Mouse (Mus musculus) left cerebral cortex, postnatal 25 days (tissue): ENCODE measurements around the gene Umad1. TPM values are rescaled to one million over a fixed set of nuclear protein-coding genes. Genes with fewer than 3 reads are reported as not detected.
"Not testable (repeated sequence)": the region's sequence is repeated elsewhere in the genome, so short reads cannot be mapped to it uniquely, and the experiment has no call there.

Source experiments
- DNase-seq, 2 experiments: peaks; one replicate each; pipeline ENCODE4 v3.0.0; 2022; ENCODE audit warnings: low spot score in 2 of 2, mixed read lengths in 1 of 2
- intact Hi-C: fragments of 180-260 bp; cut with DNase I; formaldehyde crosslinking; loops from one replicate; pipeline ENCODE4 v1.15.1; 2025
- total RNA-seq, 2 experiments: library from RNA; stranded (reverse); gene quantifications; 2 replicates each; pipeline ENCODE4 v1.2.3; 2021

Umad1 gene
- total RNA-seq, 2 experiments from 2014 or later = 37.3 to 41.1 TPM

DNA sequence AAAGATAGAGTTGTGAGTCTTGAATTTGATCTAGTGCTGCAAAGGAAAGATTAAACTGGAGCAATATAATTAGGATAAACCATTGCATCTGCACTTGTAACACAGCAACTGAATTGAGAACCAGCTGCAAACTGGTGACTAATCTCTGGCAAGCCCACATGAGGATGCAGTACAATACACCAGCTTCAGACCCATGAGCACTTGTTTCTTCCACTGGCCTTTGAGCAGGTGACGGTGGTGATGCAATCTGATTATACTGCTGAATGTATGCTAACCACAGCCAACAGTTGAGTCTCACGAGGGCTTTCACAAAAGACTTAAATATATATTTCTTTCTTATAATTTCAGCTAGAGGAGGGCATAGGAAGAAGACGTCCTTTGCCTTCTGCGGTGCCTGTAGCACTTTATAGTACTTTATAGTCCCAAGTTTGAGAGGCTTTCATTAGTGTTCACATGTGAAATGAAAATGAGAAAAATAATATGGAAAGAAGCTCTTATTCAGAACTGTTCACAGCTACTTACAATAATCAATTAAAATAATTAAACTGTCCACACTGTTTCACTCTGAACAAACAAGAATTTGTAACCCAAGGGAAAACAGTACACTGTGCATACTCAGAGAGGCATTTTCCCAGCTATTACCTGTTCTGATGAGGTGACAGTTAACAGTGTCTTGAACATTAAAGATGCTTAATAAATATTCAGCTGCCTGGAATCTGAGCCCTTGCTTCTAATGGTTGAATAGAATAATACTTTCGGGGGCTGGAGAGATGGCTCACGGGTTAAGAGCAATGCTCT lies 40.2 kb downstream of the Umad1 start:
- DNase-seq = peak in 1 of 2 experiments; percentile 16
- intact Hi-C loops = loop anchor here (10.0 kb wide), 1 partner anchor 126 kb away; no protein-coding TSS in a partner anchor

DNA sequence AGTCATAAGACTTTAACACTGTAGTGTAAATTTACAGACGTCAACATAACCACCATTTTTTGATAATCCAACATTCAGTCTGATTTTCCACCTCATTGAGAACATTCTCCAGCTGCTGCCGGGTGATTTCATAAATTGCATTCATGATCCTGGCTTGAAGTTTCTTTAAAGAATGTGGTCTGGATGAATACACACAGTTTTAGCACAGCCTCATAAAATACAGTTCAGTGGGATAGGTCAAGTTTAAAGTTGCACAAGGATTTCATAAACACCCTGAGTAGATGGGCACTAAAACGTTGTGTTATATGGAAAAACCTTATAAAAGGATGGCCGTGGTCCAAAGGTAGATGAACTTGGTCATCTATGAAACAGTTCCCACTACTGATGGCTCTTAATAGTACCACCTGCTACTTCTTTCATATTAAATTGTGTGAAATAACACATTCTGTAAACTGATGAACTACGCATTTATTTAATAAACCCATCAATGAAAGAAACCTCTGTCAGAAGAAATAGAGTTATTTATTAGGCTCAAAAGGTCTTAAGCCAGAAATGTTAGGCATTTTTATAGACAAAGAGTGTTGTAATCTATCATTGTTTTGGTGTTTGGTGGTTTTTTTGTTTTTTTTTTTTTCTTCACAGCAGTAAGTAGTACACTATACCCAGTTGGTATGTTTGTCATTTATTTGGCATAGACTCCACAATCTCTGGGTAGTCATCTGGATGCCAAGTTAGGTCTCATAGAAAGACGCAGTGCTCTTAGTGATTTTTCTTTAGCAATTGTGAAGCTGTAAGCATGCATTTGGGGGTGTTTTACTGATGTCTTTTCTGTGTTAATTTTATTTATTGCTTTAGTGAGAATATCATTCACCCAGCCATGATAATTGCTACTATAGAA lies 49.0 kb downstream of the Umad1 start:
- intact Hi-C loops = no loop called here

DNA sequence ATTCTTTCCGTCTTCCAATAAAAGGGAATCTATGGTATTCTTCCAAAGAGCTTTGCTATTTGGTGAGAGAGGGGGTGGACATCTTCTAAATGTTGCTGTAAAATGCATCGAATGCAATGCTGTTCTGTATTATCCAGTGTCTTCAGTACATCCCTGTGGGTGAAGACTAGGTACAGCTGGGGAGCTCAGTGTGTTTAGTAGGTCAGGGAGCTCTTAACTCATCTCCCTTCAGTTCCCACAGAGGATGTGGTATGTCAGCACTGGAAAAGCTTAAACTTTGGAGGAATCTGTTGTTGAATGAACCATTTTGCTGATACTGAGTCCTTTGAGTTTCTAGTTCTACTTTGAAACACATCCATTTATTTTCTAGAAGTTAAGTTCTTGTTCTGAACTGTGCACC lies 53.5 kb downstream of the Umad1 start:
- intact Hi-C loops = no loop called here
- DNase-seq = no peak

More for the DNA sequence above, 49.0 kb downstream of the Umad1 start:
- no peak for DNase-seq

DNA sequence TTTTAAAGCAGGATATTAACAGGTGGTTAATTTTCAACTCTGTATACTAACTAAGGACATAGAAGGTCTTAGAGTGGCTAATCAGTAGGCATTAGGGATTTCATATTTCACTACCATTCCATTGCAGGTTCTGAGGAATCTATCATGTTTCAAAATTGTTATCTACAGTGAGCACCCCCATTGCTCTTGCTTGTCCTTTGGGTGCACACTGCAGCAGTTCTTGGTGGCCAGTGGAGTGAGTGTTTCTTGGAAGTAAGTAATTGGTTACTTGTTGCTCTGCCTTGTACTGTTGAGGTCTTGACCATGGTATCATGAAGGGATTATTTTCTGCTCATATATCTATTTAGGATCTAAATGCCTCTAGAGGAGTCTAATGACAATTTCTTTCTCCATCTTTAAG lies 57.1 kb downstream of the Umad1 start:
- DNase-seq = no peak
- intact Hi-C loops = no loop called here

- no peak for DNase-seq
- intact Hi-C loops = no loop called here
Measured at GRCm38 (mm10) chr6:8319591-8319990, 60.5 kb downstream of the Umad1 start.

DNA sequence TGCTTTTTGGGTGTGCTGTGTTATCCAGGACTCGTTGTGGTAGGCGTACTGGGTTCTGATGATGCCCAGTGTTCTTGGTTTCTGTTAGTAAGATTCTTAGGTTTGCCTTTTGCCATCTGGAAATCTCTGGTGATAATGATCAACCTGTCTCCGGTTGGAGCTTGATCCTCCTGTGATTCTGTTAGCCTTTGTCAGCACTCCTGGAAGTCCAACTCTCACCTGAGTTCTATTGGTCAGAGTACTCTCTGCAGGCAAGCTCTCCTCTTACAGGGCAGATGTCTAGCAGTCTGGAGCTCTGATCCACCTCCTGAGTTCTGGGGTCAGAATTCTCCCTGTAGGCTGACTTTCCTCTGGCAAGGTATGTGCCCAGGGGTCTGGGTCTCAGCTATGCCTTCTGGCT lies 72.4 kb downstream of the Umad1 start:
- DNase-seq, intact Hi-C loops: not testable (repeated sequence)

DNA sequence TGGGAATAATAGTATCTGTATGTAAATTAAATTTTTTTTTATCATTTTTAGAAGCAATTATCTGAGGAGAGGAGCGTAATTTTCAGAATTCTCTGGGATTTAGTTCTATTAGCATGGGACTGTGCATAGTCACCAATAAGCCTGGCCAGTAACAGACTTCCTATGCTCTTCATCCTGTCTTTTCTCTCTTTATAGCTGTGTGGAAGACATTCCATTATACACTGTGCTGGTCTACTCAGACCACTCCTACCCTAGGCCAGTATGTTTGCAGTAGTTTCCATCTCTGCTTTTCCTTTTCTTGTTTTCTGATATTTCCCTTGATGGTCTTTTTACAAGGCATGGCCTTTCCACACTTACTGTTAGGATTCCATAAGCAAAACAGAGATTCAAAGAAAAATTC lies 74.3 kb downstream of the Umad1 start:
- intact Hi-C loops = no loop called here
- DNase-seq = no peak

DNA sequence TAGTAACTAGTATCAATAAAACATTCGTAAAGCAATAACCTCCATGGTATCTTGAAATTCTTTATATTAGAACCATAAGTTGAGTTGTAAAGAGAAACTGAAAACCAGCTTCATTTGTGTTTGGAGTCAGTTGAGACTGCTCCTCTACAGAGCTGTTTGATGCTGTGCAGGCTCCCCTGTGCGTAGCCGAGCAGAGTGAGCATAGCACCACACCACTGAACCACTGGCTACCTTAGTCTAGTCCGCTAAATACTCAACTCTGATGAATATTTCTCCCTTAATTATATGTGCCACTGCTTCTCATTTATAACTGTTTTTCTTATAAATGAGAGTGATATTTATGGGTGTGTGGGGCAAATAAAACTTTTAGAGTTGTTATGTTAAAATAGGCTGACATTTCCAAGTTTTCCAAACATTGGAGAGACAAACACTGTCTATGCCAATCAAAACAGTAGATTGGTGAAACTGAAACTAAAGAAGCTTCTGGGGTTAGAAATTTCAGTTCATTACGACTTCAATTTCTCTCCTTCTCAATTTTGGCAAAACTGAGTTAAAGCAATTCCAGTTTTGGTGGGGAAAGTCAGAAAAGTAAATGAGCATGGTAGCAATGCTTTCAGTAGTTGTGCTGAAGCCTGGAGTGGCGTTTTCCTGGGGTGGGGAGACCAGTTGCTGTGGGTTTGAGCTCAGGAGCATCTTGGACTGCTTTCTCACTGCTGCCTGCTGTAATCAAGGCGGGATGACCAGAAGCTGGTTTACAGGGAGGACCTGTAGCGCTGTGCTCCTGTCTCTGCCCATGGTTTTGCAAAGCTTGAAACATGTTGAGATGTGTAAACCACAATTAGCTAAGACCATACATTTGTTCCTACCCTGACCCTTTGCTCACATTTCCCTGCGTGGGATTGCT lies 77.7 kb downstream of the Umad1 start:
- intact Hi-C loops = no loop called here
- DNase-seq = no peak

GRCm38 (mm10) chr6:8339453-8339852 lies 80.4 kb downstream of the Umad1 start:
- DNase-seq = no peak
- intact Hi-C loops = no loop called here

GRCm38 (mm10) chr6:8343271-8343670 lies 84.2 kb downstream of the Umad1 start:
- DNase-seq = no peak
- intact Hi-C loops = no loop called here

- intact Hi-C loops = no loop called here
- peak; percentile 52 to 80 for DNase-seq
Measured at GRCm38 (mm10) chr6:8345219-8345856, 86.2 kb downstream of the Umad1 start.

- intact Hi-C loops = no loop called here
- no peak for DNase-seq
Measured at GRCm38 (mm10) chr6:8347154-8347553, 88.1 kb downstream of the Umad1 start.

- no peak for DNase-seq
- intact Hi-C loops = no loop called here
Measured at GRCm38 (mm10) chr6:8348344-8348743, 89.3 kb downstream of the Umad1 start.

DNA sequence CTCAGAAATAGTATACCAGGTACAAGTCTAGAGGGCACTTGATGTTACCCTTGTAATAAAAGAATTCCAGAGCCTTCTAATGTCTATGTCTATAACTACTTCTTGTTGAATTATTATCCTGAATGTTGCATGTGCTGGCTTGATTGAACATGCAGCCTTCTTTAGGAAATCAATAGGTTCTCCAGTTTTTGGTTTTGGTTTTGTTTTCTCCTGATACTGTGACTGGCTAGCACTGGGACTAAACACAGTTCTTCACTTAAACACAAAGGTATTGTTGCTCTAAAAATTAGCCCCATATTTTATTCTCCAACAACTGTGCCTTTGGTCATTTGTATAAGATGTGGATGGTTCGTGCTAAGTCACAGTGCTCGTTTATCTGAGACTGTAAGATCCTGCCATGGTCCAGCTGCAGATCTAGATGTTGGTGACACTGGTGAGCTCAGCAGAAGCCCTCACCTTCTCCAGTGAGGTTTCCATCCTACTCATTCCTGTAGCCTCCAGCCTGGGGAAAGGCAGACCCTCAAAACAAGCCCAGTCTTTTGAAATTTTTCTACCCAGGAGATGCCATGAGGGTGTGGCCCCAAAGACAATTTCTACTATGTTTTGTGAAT lies 90.1 kb downstream of the Umad1 start:
- DNase-seq = no peak
- intact Hi-C loops = no loop called here

DNA sequence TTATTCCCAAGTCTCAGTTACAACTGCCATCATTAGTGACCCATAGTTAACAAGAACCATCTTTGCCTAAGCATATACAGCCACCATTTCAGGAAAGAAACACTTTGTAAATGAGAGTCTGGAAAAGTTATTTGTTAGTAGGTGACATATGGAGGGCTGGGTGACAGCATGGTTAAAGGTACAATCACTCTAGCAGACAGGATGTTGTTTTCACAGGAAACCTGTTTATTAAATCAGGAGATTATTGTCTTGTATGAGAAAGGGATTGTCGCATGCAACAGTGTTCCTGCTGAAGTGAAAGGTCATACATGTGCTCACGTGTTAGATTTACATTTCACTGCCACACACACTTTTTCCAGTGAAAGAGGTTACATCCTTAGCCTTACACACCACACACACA lies 92.4 kb downstream of the Umad1 start:
- intact Hi-C loops = no loop called here
- no peak for DNase-seq

- DNase-seq = no peak
- intact Hi-C loops = no loop called here
Measured at GRCm38 (mm10) chr6:8352533-8353168, 93.6 kb downstream of the Umad1 start.

GRCm38 (mm10) chr6:8353461-8353860 lies 94.4 kb downstream of the Umad1 start:
- DNase-seq = peak in 1 of 2 experiments; percentile 28
- intact Hi-C loops = no loop called here

DNA sequence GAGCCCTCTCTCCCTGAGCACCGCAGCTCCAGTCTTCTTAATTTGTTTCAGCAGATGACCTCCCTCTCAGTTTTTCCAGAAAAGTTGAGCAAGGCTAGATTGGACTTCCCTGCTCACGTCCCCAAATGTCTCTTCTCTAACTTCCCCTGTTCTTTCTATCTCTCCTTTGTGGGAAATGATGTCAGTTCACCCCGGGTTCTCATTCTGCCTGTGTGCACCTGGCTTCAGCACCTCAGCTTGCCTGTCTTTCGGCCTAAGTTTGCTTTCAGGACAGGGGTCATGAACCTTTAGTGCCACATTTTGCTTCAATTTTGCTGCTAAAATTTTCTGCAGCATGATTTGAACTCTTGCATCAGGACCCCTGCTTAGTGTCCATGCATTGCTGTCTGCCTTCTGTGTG lies 95.8 kb downstream of the Umad1 start:
- DNase-seq = no peak
- intact Hi-C loops = no loop called here
